Comparison of ENCODE assay signal across 14 mouse cellular contexts in the genomic region with DNA sequence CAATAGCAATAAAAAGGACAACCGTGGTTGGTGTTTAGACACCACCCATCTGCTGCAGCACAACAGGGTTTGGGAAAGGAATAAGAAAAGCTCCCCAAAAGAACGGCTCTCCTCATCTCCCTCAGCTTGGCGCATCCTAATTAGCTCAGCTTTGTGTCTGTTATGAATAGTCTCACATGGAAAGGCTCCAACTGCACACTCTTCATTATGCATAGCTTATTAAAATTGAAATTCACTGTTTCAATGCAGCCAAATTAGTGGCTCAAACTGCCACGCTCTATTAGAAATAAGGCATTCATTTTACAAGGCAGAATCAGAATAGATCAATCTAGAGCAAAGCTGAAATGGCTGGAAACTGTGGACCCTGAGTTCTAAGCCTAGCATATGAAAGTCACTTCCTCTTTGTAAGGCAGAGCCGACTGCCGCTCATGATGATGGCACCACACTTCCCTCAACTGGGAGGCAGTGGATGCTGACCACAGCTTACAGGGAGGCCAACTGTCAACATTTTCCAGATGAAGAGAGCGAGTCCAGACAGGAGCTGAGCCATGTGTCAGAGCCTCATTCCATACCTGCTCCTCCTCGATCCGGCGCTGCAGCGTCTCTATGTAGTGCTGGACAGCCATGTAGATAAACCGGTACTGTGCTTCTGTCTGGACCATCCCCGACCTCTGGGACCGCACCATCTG. TPM values are rescaled to one million over a fixed set of nuclear protein-coding genes. Genes with fewer than 3 reads are reported as not detected.
A peak's percentile ranks its signal among the peaks of the same experiment; 100 is the strongest.
DNase-seq lines count a peak whose midpoint lies in the region; ATAC-seq and TF ChIP-seq lines count a peak whose summit lies in the region.
"Had no signal": no experiment of that assay in that cellular context is flagged by ENCODE, and none has a peak within 500 bp of the region (broad histone marks: within the 10 kb centered on the region; RNA-seq: fewer than 3 reads in every experiment).

No protein-coding gene starts in this region.

- no peak overlapping the region for H3K9ac ChIP-seq in midbrain, embryonic 12.5 days (replicated peaks)
- H3K9ac ChIP-seq: heart, embryonic 12.5 days had no signal

- WGBS in cerebellum, adult 2 months = 43% methylated on average over 14 of the region's 14 CpGs
- WGBS in midbrain, embryonic 12.5 days = 85% methylated on average over 14 of the region's 14 CpGs

- H3K27ac ChIP-seq in cerebellum, adult 2 months (ENCODE audit: insufficient read depth, low read length) = peak overlapping the region; percentile 12; the same call in 1 of the 2 replicates
- peak overlapping the region; percentile 52; the same call in 1 of the 2 replicates for H3K27ac ChIP-seq in midbrain, embryonic 12.5 days (replicated peaks)

- no peaks in the 10 kb centered on the region for H3K9me3 ChIP-seq in midbrain, embryonic 12.5 days
- H3K9me3 ChIP-seq: heart, embryonic 12.5 days had no signal

- H3K4me1 ChIP-seq in cerebellum, adult 2 months (ENCODE audit: control insufficient read depth, insufficient read depth, low read length) = peaks cover 45% of the 10 kb centered on the region
- peaks cover 8% of the 10 kb centered on the region; the same call in 1 of the 2 replicates for H3K4me1 ChIP-seq in midbrain, embryonic 12.5 days

- DNase-seq in cerebellum, adult 2 months = no peak
- no peak for DNase-seq in cerebellum, adult 9-10 months
- DNase-seq in Muller cell, postnatal 12 days (ENCODE audit: inconsistent ontology term) = peak; percentile 70
- DNase-seq in right cerebral cortex, postnatal 25 days = no peak
- DNase-seq in thymus, postnatal 25 days = no peak
- DNase-seq in gastrocnemius, postnatal 14 days = no peak
- DNase-seq: kidney, adult 11 months; liver; right cerebral cortex, adult 18-20 months had no signal

- no peak for TF ChIP-seq CTCF in cerebellum, adult 2 months (IDR thresholded peaks at IDR 0.05; ENCODE audit: borderline replicate concordance, insufficient read depth, low read depth, low read length)

- H3K4me2 ChIP-seq in midbrain, embryonic 12.5 days (replicated peaks) = no peak overlapping the region
- H3K4me2 ChIP-seq: heart, embryonic 12.5 days had no signal

- ATAC-seq in hematopoietic stem cell, adult 5-6 weeks (replicated peaks in 1 of 2; ENCODE audit: insufficient read depth in 1 of 2, low FRiP score in 2 of 2, low TSS enrichment in 1 of 2, low read depth in 1 of 2, poor library complexity in 2 of 2, severe bottlenecking in 2 of 2) = peak; percentile 22 to 37; a peak in 1 of 4 replicates
- ATAC-seq in midbrain, embryonic 12.5 days (ENCODE audit: low FRiP score, low read depth) = no peak
- ATAC-seq: activated CD4-positive, CD25-positive, alpha-beta regulatory T cell, adult 4 months; lung, postnatal 0 days had no signal

- H3K4me3 ChIP-seq in cerebellum, adult 2 months (replicated peaks; ENCODE audit: insufficient read depth, low read depth, low read length) = no peak overlapping the region
- H3K4me3 ChIP-seq in midbrain, embryonic 12.5 days = no peak overlapping the region
- H3K4me3 ChIP-seq: heart, embryonic 12.5 days had no signal

- intact Hi-C loops in gastrocnemius, postnatal 14 days (cut with DNase I; ENCODE audit: low total_unique reads) = no loop called here

- peaks cover 94% of the 10 kb centered on the region for H3K36me3 ChIP-seq in midbrain, embryonic 12.5 days

- H3K27me3 ChIP-seq in cerebellum, adult 2 months (ENCODE audit: control insufficient read depth, insufficient read depth, low read length) = no peaks in the 10 kb centered on the region
- H3K27me3 ChIP-seq in midbrain, embryonic 12.5 days = no peaks in the 10 kb centered on the region
- H3K27me3 ChIP-seq: heart, embryonic 12.5 days had no signal

- TF ChIP-seq POLR2A in cerebellum, adult 2 months (IDR thresholded peaks at IDR 0.05; ENCODE audit: borderline replicate concordance, insufficient read depth, low read length) = no peak

RNA-seq across cellular contexts. Expression of gene Ptpn11, which starts 48.6 kb away (rescaled TPM):
- 89.0 and 91.8 TPM in 2 replicates for polyA plus RNA-seq in cerebellum, adult 2 months (2012; rRNA removed)
- total RNA-seq in hematopoietic stem cell, adult 5-6 weeks (2017) = 43.7 and 56.0 TPM in 2 replicates
- polyA plus RNA-seq in midbrain, embryonic 12.5 days (2016; fragmentation: Nextera tagmentation; extraction: Ambion mirVana) = 21.7 and 24.1 TPM in 2 replicates
- total RNA-seq in gastrocnemius, postnatal 14 days (2021) = 10 to 100 TPM; 62.2 to 62.4 TPM
